Mouse (Mus musculus): ENCODE measurements around the gene Rexo2. TPM values are rescaled to one million over a fixed set of nuclear protein-coding genes. Genes with fewer than 3 reads are reported as not detected.

The Rexo2 gene
- polyA plus RNA-seq, 1 experiment, result 163 TPM

- Histone ChIP-seq H3K4me3 (peak within 1 kb of the TSS; percentile 80), H3K27me3 (ENCODE audit: control insufficient read depth, insufficient read depth, insufficient read length) (no peaks in the 10 kb centered on the region), H3K79me2 (ENCODE audit: control insufficient read depth, insufficient read depth) (peaks cover 27% of the 10 kb centered on the region), H3K4me2 (ENCODE audit: low read depth) (peak within 1 kb of the TSS; percentile 99), H3ac (ENCODE audit: control insufficient read depth, insufficient read length) (peak within 1 kb of the TSS; percentile 90), H3K36me3 (ENCODE audit: control insufficient read depth, insufficient read depth) (peaks cover 28% of the 10 kb centered on the region)
- TF ChIP-seq MAX (IDR thresholded peaks at IDR 0.05; ENCODE audit: low read depth) (no peak), POLR2AphosphoS2 (IDR thresholded peaks at IDR 0.05; ENCODE audit: insufficient read length, low read depth) (peak; percentile 86), USF1 (IDR thresholded peaks at IDR 0.05; ENCODE audit: low read depth) (no peak), POLR2A (IDR thresholded peaks at IDR 0.05; ENCODE audit: insufficient read length, low read depth) (peak; percentile 91), E2F4 (IDR thresholded peaks at IDR 0.05; ENCODE audit: insufficient read depth) (no peak), MYOG (IDR thresholded peaks at IDR 0.05; ENCODE audit: control insufficient read depth in 1 of 3, insufficient read depth in 1 of 3, insufficient read length in 2 of 3, low read depth in 2 of 3) (peak in 1 of 3 experiments; percentile 35)
Observed at GRCm38 (mm10) chr9:48494817-48495547, 14.6 kb upstream of the Rexo2 start, which contains the start of the genes Rbm7 and Gm5617. Gene Rbm7 (minus strand): TSS chr9:48495299. Gene Gm5617 (plus strand): TSS chr9:48495442.

- no peak overlapping the region for H3ac ChIP-seq (ENCODE audit: control insufficient read depth, insufficient read length)
- no peaks in the 10 kb centered on the region for H3K27me3 ChIP-seq (ENCODE audit: control insufficient read depth, insufficient read depth, insufficient read length)
- peaks cover 19% of the 10 kb centered on the region for H3K79me2 ChIP-seq (ENCODE audit: control insufficient read depth, insufficient read depth)
- peak overlapping the region; percentile 57 for H3K4me3 ChIP-seq
- peaks cover 10% of the 10 kb centered on the region for H3K36me3 ChIP-seq (ENCODE audit: control insufficient read depth, insufficient read depth)
- peak overlapping the region; percentile 96 for H3K4me2 ChIP-seq (ENCODE audit: low read depth)
- TF ChIP-seq CEBPB (IDR thresholded peaks at IDR 0.05; ENCODE audit: insufficient read depth, poor library complexity, severe bottlenecking), result 0 out of 2 replicates have a peak, but pooled peaks have one; percentile 26
- no peak for TF ChIP-seq MAX (IDR thresholded peaks at IDR 0.05; ENCODE audit: low read depth)
Observed at GRCm38 (mm10) chr9:48481214-48482134, 1.1 kb upstream of the Rexo2 start.

- TF ChIP-seq POLR2A (IDR thresholded peaks at IDR 0.05; ENCODE audit: insufficient read length, low read depth), result no peak
- no peak for TF ChIP-seq MYOD1 (IDR thresholded peaks at IDR 0.05; ENCODE audit: control insufficient read depth in 1 of 3, insufficient read length in 2 of 3, low read depth in 2 of 3)
- TF ChIP-seq MAX (IDR thresholded peaks at IDR 0.05; ENCODE audit: low read depth), result no peak
- no peak for TF ChIP-seq MYOG (IDR thresholded peaks at IDR 0.05; ENCODE audit: control insufficient read depth in 1 of 3, insufficient read depth in 1 of 3, insufficient read length in 2 of 3, low read depth in 2 of 3)
- TF ChIP-seq CEBPB (IDR thresholded peaks at IDR 0.05; ENCODE audit: insufficient read depth, poor library complexity, severe bottlenecking), result no peak
- H3K4me3 ChIP-seq, result peak overlapping the region; percentile 57
- peaks cover 10% of the 10 kb centered on the region for H3K36me3 ChIP-seq (ENCODE audit: control insufficient read depth, insufficient read depth)
- peak overlapping the region; percentile 69 for H3K4me2 ChIP-seq (ENCODE audit: low read depth)
- H3ac ChIP-seq (ENCODE audit: control insufficient read depth, insufficient read length), result peak overlapping the region; percentile 37
- no peaks in the 10 kb centered on the region for H3K27me3 ChIP-seq (ENCODE audit: control insufficient read depth, insufficient read depth, insufficient read length)
- H3K79me2 ChIP-seq (ENCODE audit: control insufficient read depth, insufficient read depth), result peaks cover 19% of the 10 kb centered on the region
Observed at GRCm38 (mm10) chr9:48479838-48480410, 499 bp downstream of the Rexo2 start.

- TF ChIP-seq REST (IDR thresholded peaks at IDR 0.05; ENCODE audit: insufficient read depth, insufficient read length), result no peak
- TF ChIP-seq MYOG (IDR thresholded peaks at IDR 0.05; ENCODE audit: control insufficient read depth in 1 of 3, insufficient read depth in 1 of 3, insufficient read length in 2 of 3, low read depth in 2 of 3), result no peak
- no peak for TF ChIP-seq TCF12 (IDR thresholded peaks at IDR 0.05; ENCODE audit: insufficient read depth, poor library complexity, severe bottlenecking)
- no peak for TF ChIP-seq MAX (IDR thresholded peaks at IDR 0.05; ENCODE audit: low read depth)
- TF ChIP-seq CEBPB (IDR thresholded peaks at IDR 0.05; ENCODE audit: insufficient read depth, poor library complexity, severe bottlenecking), result no peak
- TF ChIP-seq MYOD1 (IDR thresholded peaks at IDR 0.05; ENCODE audit: control insufficient read depth in 1 of 3, insufficient read length in 2 of 3, low read depth in 2 of 3), result no peak
- TF ChIP-seq POLR2A (IDR thresholded peaks at IDR 0.05; ENCODE audit: insufficient read length, low read depth), result no peak
- no peak for TF ChIP-seq E2F4 (IDR thresholded peaks at IDR 0.05; ENCODE audit: insufficient read depth)
- TF ChIP-seq POLR2AphosphoS2 (IDR thresholded peaks at IDR 0.05; ENCODE audit: insufficient read length, low read depth), result no peak
- no peak for TF ChIP-seq SRF (IDR thresholded peaks at IDR 0.05; ENCODE audit: control insufficient read depth, insufficient read length, low read depth)
- TF ChIP-seq TCF3 (IDR thresholded peaks at IDR 0.05; ENCODE audit: insufficient read length, low read depth), result no peak
- TF ChIP-seq USF1 (IDR thresholded peaks at IDR 0.05; ENCODE audit: low read depth), result no peak
- no peak overlapping the region for H3ac ChIP-seq (ENCODE audit: control insufficient read depth, insufficient read length)
- no peak overlapping the region for H3K4me2 ChIP-seq (ENCODE audit: low read depth)
- no peaks in the 10 kb centered on the region for H3K27me3 ChIP-seq (ENCODE audit: control insufficient read depth, insufficient read depth, insufficient read length)
- H3K79me2 ChIP-seq (ENCODE audit: control insufficient read depth, insufficient read depth), result peaks cover 19% of the 10 kb centered on the region
- peaks cover 10% of the 10 kb centered on the region for H3K36me3 ChIP-seq (ENCODE audit: control insufficient read depth, insufficient read depth)
- H3K4me3 ChIP-seq, result peak overlapping the region; percentile 57
Observed at GRCm38 (mm10) chr9:48478808-48479207, 1.6 kb downstream of the Rexo2 start.
